Mouse (Mus musculus): ENCODE data around the gene Ccdc134. TPM values are rescaled to one million over a fixed set of nuclear protein-coding genes. Genes with fewer than 3 reads are reported as not detected.
A peak's percentile ranks its signal among the peaks of the same experiment; 100 is the strongest.

The Ccdc134 gene
- polyA plus RNA-seq, 1 experiment from 2014 or later: 22.3 TPM

GRCm38 (mm10) chr15:82164061-82164399 lies 36.3 kb downstream of the Ccdc134 start:
- WGBS: 61% methylated on average over 4 of the region's 4 CpGs
- no peak overlapping the region for H3K4me2 ChIP-seq (ENCODE audit: low read depth, severe bottlenecking)
- DNase-seq (ENCODE audit: low spot score) (no peak), ATAC-seq (ENCODE audit: insufficient number of reproducible peaks, low FRiP score, low TSS enrichment, low read depth) (no peak)
- H3K27ac ChIP-seq (replicated peaks; ENCODE audit: low read depth, low read length): no peak overlapping the region
- no peaks in the 10 kb centered on the region for H3K27me3 ChIP-seq (ENCODE audit: control insufficient read depth, insufficient read depth, low read length)
- peaks cover 25% of the 10 kb centered on the region for H3K4me1 ChIP-seq (ENCODE audit: control insufficient read depth, insufficient read depth, low read length)
- no peak overlapping the region for H3K9ac ChIP-seq (ENCODE audit: low read length)
- H3K36me3 ChIP-seq (ENCODE audit: control insufficient read depth, insufficient read depth, low read length): no peaks in the 10 kb centered on the region
- no peaks in the 10 kb centered on the region for H3K9me3 ChIP-seq (ENCODE audit: control insufficient read depth, low read length)
- H3K4me3 ChIP-seq (ENCODE audit: low read depth, low read length): no peak overlapping the region

DNA sequence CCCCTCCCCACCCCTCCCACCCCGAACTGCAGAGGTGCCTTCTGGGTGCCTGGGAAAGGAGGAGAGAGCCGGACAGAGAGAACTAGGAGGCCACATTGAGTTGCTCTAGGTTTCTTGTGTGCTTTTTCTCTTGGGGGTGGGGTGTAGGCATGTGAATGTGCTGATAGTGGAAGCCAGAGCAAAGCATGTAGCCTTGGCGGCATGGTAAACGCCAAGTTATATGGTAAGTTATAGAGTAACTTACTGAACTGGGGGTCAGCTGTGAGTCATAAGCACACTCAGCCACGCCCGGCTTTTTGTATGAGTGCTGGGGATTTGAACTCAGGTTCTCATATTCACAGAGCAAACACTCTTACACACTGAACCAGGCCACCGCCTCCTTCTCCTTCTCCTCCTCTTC lies 36.8 kb downstream of the Ccdc134 start:
- peaks cover 25% of the 10 kb centered on the region for H3K4me1 ChIP-seq (ENCODE audit: control insufficient read depth, insufficient read depth, low read length)
- 84% methylated on average over 7 of the region's 7 CpGs for WGBS

DNA sequence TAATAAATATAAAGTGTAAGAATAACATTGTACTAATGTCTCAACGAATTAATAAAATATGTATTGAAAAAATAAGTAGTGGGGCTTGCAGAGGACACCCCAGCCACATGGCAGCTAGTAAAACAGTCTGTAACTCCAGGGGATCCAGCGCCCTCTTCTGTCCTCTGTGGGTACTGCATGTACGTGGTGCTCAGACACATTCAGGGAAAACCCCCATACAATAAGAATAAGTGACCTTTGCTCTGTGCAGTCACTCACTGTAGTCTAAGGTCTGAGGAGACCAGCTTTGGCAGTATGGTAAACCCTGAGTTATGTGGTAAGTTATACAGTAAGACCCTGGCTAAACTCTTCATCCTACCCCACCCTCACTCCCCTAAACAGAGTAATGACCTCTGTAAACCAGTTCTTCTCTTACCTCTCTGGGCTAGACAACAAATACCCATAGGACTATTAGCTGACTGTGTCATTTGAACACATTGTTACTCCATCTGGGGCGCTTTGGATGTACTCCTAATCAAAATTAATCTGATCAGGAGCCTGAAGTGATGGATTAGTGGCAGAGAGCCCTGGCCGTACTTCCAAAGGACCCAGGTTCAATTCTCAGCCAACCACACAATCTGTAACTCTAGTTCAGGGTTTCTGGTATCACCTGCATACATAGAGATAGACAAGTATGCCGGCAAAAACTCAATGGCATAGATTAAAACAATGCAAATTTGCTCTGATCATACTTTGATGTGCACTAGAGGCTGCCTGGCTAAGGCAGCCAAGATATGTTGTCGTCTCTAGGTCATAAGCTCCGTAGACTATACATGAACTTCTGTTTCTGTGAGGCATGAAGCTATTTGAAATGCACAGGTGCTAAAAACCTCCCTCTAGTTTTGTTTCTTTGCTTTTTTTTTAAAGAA lies 37.9 kb downstream of the Ccdc134 start:
- Histone ChIP-seq H3K4me3 (ENCODE audit: low read depth, low read length) (no peak overlapping the region), H3K27me3 (ENCODE audit: control insufficient read depth, insufficient read depth, low read length) (no peaks in the 10 kb centered on the region), H3K4me1 (ENCODE audit: control insufficient read depth, insufficient read depth, low read length) (peaks cover 25% of the 10 kb centered on the region), H3K4me2 (ENCODE audit: low read depth, severe bottlenecking) (no peak overlapping the region), H3K9me3 (ENCODE audit: control insufficient read depth, low read length) (no peaks in the 10 kb centered on the region), H3K36me3 (ENCODE audit: control insufficient read depth, insufficient read depth, low read length) (0 out of 2 replicates have a peak, but pooled peaks cover 6% of the 10 kb centered on the region), H3K27ac (replicated peaks; ENCODE audit: low read depth, low read length) (0 out of 2 replicates have a peak overlapping the region, but pooled peaks have one; percentile 12), H3K9ac (ENCODE audit: low read length) (no peak overlapping the region)
- DNase-seq (ENCODE audit: low spot score) (peak; percentile 89), ATAC-seq (ENCODE audit: insufficient number of reproducible peaks, low FRiP score, low TSS enrichment, low read depth) (no peak)
- 60% methylated on average over 8 of the region's 8 CpGs for WGBS

More for the DNA sequence above, 36.8 kb downstream of the Ccdc134 start:
- Histone ChIP-seq H3K4me2 (ENCODE audit: low read depth, severe bottlenecking) (no peak overlapping the region), H3K9me3 (ENCODE audit: control insufficient read depth, low read length) (no peaks in the 10 kb centered on the region), H3K4me3 (ENCODE audit: low read depth, low read length) (no peak overlapping the region), H3K27ac (replicated peaks; ENCODE audit: low read depth, low read length) (no peak overlapping the region), H3K27me3 (ENCODE audit: control insufficient read depth, insufficient read depth, low read length) (no peaks in the 10 kb centered on the region), H3K36me3 (ENCODE audit: control insufficient read depth, insufficient read depth, low read length) (no peaks in the 10 kb centered on the region), H3K9ac (ENCODE audit: low read length) (no peak overlapping the region)
- no peak for ATAC-seq (ENCODE audit: insufficient number of reproducible peaks, low FRiP score, low TSS enrichment, low read depth)
- DNase-seq (ENCODE audit: low spot score): no peak

DNA sequence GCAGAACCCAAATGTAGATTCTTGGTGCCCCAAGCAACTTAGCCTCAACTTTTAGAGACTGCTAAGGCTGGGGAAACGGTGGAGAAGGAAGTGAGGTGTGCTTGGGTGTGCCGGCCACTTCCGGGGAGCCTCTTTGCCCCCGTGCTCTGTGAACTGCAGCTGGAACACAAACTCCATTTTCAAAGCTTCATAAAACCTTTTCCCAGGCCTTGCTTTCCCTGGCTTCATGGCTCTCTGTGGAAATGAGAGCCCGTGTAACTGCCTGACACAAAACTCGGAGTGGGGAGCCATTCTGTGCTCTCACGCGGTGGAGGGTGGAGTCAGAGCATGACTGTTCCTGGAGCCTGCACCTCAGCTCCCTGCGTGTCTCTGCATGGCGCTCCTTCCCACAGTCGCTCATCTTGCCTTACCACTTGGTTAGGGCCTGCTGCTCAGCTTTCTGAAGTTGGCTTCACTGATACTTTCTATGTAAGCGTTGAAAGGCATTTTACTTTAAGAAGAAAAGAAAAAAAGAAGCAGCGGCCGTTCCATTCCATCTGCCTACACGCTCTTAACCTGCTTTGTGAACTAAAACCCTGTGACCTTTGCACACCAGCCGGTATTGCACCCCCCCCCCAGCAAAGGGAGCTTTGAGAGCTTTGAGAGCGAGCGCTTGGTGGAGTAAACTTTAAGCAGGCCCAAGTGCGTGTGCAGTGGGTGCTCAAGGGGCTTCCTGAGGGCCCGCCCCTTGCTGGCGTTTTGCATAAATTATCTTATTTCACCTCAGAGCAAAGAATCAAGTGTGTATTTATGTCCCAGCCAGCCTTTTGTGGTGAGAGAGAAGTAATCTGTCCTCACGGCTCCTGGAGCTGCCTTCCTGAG lies 38.7 kb downstream of the Ccdc134 start:
- Histone ChIP-seq H3K4me1 (ENCODE audit: control insufficient read depth, insufficient read depth, low read length) (peaks cover 23% of the 10 kb centered on the region), H3K4me3 (ENCODE audit: low read depth, low read length) (no peak overlapping the region), H3K27ac (replicated peaks; ENCODE audit: low read depth, low read length) (no peak overlapping the region), H3K4me2 (ENCODE audit: low read depth, severe bottlenecking) (no peak overlapping the region), H3K9me3 (ENCODE audit: control insufficient read depth, low read length) (no peaks in the 10 kb centered on the region), H3K36me3 (ENCODE audit: control insufficient read depth, insufficient read depth, low read length) (peaks cover 13% of the 10 kb centered on the region), H3K9ac (ENCODE audit: low read length) (no peak overlapping the region), H3K27me3 (ENCODE audit: control insufficient read depth, insufficient read depth, low read length) (no peaks in the 10 kb centered on the region)
- 71% methylated on average over 22 of the region's 22 CpGs for WGBS
- DNase-seq (ENCODE audit: low spot score) (no peak), ATAC-seq (ENCODE audit: insufficient number of reproducible peaks, low FRiP score, low TSS enrichment, low read depth) (no peak)

DNA sequence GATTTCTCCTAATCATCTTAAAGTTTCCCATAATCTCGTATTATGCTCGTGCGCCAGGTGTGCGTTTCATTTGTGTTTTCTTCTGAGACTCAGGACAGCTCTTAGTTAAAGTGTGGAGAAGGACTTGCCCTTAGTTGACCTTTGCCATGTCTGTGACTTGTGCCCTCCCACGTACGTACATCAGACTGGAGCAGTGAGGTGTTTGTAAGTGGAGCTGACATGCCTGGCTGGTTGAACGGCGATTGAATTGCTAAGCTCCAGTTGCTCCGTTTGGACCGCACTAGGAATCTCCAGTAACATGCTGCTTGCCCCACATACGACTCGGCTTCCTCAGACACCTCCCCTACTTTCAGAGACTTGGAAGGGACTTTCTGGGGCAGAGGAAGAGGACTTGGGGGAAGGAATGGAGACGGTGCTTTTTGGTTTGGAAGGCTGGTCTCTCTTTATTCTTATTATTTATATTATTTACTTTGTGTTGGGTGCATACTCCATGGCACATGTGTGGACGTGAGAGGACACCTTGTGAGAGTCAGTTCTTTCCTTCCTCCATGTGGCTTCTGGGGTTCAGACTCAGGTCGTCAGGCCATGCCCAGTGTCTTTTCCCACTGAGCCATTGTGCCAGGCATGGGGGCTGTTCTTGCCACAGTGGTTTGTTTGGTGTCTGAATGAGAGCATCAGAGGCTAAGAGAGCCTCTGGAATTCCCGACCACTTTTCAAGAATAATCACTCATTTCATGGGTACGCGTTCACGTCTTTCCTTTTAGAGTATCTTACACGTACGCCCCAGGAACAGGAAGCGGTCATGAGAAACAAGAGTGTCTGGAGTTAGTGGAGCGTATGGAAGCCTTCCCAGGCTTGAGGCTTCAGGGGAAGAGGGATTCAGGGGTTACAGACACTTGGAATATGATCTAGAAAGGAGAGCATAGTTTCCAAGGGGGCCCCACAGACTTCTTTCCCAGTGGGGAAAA lies 39.8 kb downstream of the Ccdc134 start:
- ATAC-seq (ENCODE audit: insufficient number of reproducible peaks, low FRiP score, low TSS enrichment, low read depth) (no peak), DNase-seq (ENCODE audit: low spot score) (no peak)
- Histone ChIP-seq H3K4me2 (ENCODE audit: low read depth, severe bottlenecking) (no peak overlapping the region), H3K4me1 (ENCODE audit: control insufficient read depth, insufficient read depth, low read length) (peaks cover 21% of the 10 kb centered on the region), H3K27ac (replicated peaks; ENCODE audit: low read depth, low read length) (no peak overlapping the region), H3K27me3 (ENCODE audit: control insufficient read depth, insufficient read depth, low read length) (no peaks in the 10 kb centered on the region), H3K9ac (ENCODE audit: low read length) (no peak overlapping the region), H3K9me3 (ENCODE audit: control insufficient read depth, low read length) (no peaks in the 10 kb centered on the region), H3K4me3 (ENCODE audit: low read depth, low read length) (no peak overlapping the region), H3K36me3 (ENCODE audit: control insufficient read depth, insufficient read depth, low read length) (peaks cover 16% of the 10 kb centered on the region)
- WGBS: 64% methylated on average over 23 of the region's 23 CpGs

GRCm38 (mm10) chr15:82169671-82170070 lies 41.9 kb downstream of the Ccdc134 start:
- H3K27ac ChIP-seq (replicated peaks; ENCODE audit: low read depth, low read length): no peak overlapping the region
- no peak overlapping the region for H3K4me3 ChIP-seq (ENCODE audit: low read depth, low read length)
- H3K9me3 ChIP-seq (ENCODE audit: control insufficient read depth, low read length): no peaks in the 10 kb centered on the region
- peaks cover 24% of the 10 kb centered on the region for H3K36me3 ChIP-seq (ENCODE audit: control insufficient read depth, insufficient read depth, low read length)
- no peak for DNase-seq (ENCODE audit: low spot score)
- WGBS: 85% methylated on average over 5 of the region's 5 CpGs
- no peak for ATAC-seq (ENCODE audit: insufficient number of reproducible peaks, low FRiP score, low TSS enrichment, low read depth)
- no peak overlapping the region for H3K9ac ChIP-seq (ENCODE audit: low read length)
- peaks cover 18% of the 10 kb centered on the region for H3K4me1 ChIP-seq (ENCODE audit: control insufficient read depth, insufficient read depth, low read length)
- no peak overlapping the region for H3K4me2 ChIP-seq (ENCODE audit: low read depth, severe bottlenecking)
- H3K27me3 ChIP-seq (ENCODE audit: control insufficient read depth, insufficient read depth, low read length): no peaks in the 10 kb centered on the region

DNA sequence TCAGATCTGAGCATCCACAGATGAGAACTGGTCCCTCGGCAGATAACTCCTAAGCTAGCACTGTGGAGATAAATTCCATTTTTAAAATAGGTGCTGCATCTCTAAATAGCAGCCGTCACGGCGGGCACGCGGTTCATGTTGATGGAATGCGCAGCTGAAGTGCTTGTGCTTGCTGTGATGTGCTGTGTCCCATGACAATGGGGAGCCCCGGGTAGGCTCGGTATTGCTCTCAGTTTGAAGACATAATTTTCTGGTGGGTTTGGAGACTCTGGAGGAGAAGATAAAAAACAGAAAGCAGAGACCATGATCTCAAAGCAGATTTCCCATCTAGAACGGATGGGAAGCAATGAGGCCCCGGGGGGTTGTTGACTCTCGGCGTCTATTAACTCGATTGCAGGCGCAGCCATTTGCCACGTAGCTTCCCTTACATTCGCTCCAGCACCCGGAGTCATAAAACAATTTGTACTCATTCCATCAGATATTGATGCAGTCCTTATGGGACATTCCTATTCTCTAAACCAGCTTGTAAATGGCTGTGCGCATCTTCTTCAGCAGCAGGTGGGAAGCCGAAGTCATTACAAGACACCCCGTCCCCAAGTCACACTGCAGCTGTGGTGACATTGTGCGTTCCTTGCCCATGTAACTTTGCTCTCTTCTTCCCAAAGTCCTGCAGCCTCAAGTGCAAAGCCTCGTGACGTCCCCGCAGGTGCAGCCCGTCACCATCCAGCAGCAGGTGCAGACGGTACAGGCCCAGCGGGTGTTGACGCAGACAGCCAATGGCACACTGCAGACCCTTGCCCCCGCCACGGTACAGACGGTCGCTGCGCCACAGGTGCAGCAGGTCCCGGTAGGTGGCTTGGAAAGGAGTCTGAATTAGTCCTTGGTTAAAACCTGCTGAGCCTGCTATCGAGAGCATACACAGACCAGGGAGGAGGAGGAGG lies 43.0 kb downstream of the Ccdc134 start:
- Histone ChIP-seq H3K36me3 (ENCODE audit: control insufficient read depth, insufficient read depth, low read length) (peaks cover 32% of the 10 kb centered on the region), H3K9me3 (ENCODE audit: control insufficient read depth, low read length) (no peaks in the 10 kb centered on the region), H3K27ac (replicated peaks; ENCODE audit: low read depth, low read length) (no peak overlapping the region), H3K27me3 (ENCODE audit: control insufficient read depth, insufficient read depth, low read length) (no peaks in the 10 kb centered on the region), H3K4me3 (ENCODE audit: low read depth, low read length) (no peak overlapping the region), H3K9ac (ENCODE audit: low read length) (no peak overlapping the region), H3K4me1 (ENCODE audit: control insufficient read depth, insufficient read depth, low read length) (peaks cover 16% of the 10 kb centered on the region), H3K4me2 (ENCODE audit: low read depth, severe bottlenecking) (no peak overlapping the region)
- ATAC-seq (ENCODE audit: insufficient number of reproducible peaks, low FRiP score, low TSS enrichment, low read depth) (no peak), DNase-seq (ENCODE audit: low spot score) (no peak)
- 82% methylated on average over 36 of the region's 36 CpGs for WGBS

Measured in limb, embryonic 11.5 days (tissue).